ENCODE assay signal across 32 mouse cellular contexts in genomic region chr11:104123479-104123878, GRCm38 (mm10). TPM values are rescaled to one million over a fixed set of nuclear protein-coding genes. Genes with fewer than 3 reads are reported as not detected.
"Had no signal": no experiment of that assay in that cellular context is flagged by ENCODE, and none has a peak within 500 bp of the region (broad histone marks: within the 10 kb centered on the region; RNA-seq: fewer than 3 reads in every experiment).

No protein-coding gene starts in this region.

- H3K4me2 ChIP-seq: heart, embryonic 12.5 days; hindbrain, embryonic 12.5 days; hindbrain, embryonic 14.5 days; intestine, embryonic 15.5 days; limb, embryonic 12.5 days; liver, embryonic 11.5 days; liver, embryonic 13.5 days; liver, embryonic 15.5 days had no signal

- H3K9me3 ChIP-seq: heart, embryonic 10.5 days; heart, embryonic 12.5 days; hindbrain, embryonic 10.5 days; hindbrain, embryonic 12.5 days; intestine, embryonic 15.5 days; limb, embryonic 10.5 days; limb, embryonic 12.5 days; liver, embryonic 13.5 days; liver, embryonic 15.5 days had no signal

- H3K27ac ChIP-seq: heart, embryonic 10.5 days; hindbrain, embryonic 10.5 days; hindbrain, embryonic 12.5 days; hindbrain, embryonic 14.5 days; intestine, embryonic 15.5 days; limb, embryonic 10.5 days; limb, embryonic 12.5 days; liver, embryonic 13.5 days; liver, embryonic 15.5 days had no signal

- H3K36me3 ChIP-seq: heart, embryonic 10.5 days; heart, embryonic 12.5 days; hindbrain, embryonic 10.5 days; hindbrain, embryonic 12.5 days; intestine, embryonic 15.5 days; limb, embryonic 10.5 days; limb, embryonic 12.5 days; liver, embryonic 13.5 days; liver, embryonic 15.5 days had no signal

- DNase-seq: gastrocnemius, postnatal 10 days; gastrocnemius, postnatal 25 days; heart, adult 18-20 months; heart, postnatal 10 days; heart, postnatal 4 days; kidney, adult 18-20 months; kidney, adult 8-10 months; kidney, postnatal 10 days; kidney, postnatal 25 days; kidney, postnatal 4 days; layer of hippocampus, adult 9-11 months; layer of hippocampus, postnatal 36 days; liver; liver, embryonic 13.5 days had no signal

- H3K4me3 ChIP-seq: heart, embryonic 10.5 days; heart, embryonic 12.5 days; hindbrain, embryonic 10.5 days; hindbrain, embryonic 12.5 days; intestine, embryonic 15.5 days; limb, embryonic 10.5 days; limb, embryonic 12.5 days; liver, embryonic 13.5 days; liver, embryonic 15.5 days had no signal

- H3K27me3 ChIP-seq: intestine, embryonic 15.5 days; liver, embryonic 13.5 days had no signal

- H3K4me1 ChIP-seq: heart, embryonic 10.5 days; heart, embryonic 12.5 days; hindbrain, embryonic 10.5 days; hindbrain, embryonic 12.5 days; intestine, embryonic 15.5 days; limb, embryonic 10.5 days; limb, embryonic 12.5 days; liver, embryonic 13.5 days; liver, embryonic 15.5 days had no signal

- H3K9ac ChIP-seq: heart, embryonic 12.5 days; hindbrain, embryonic 12.5 days; hindbrain, embryonic 14.5 days; intestine, embryonic 15.5 days; limb, embryonic 12.5 days; liver, embryonic 13.5 days; liver, embryonic 15.5 days had no signal

RNA-seq across cellular contexts. Expression of gene Crhr1, which starts 9.2 kb away (rescaled TPM):
- total RNA-seq: gastrocnemius, postnatal 25 days; gastrocnemius, postnatal 4 days; granulocyte monocyte progenitor cell, adult 5-6 weeks; heart, adult 18-20 months; heart, adult 8-10 months; heart, postnatal 10 days; heart, postnatal 25 days; heart, postnatal 4 days had no signal
- polyA plus RNA-seq: heart, embryonic 12.5 days; heart, embryonic 14.5 days; heart, embryonic 16.5 days; inflammation-experienced regulatory T-cells, adult 6 months; intestine, postnatal 0 days; liver, embryonic 11.5 days; liver, embryonic 13.5 days; liver, embryonic 15.5 days had no signal
